Mouse (Mus musculus) neural tube, postnatal 0 days (tissue): Measurements from ENCODE around the gene Pitpna. TPM values are rescaled to one million over a fixed set of nuclear protein-coding genes. Genes with fewer than 3 reads are reported as not detected.

Experiments used
- microRNA-seq: library from miRNA; unstranded; fragments of <30 nt; microRNA quantifications from one replicate; pipeline ENCODE4, GENCODE M21; 2016
- polyA plus RNA-seq: library from polyadenylated mRNA; unstranded; fragments of >200 nt; fragmentation: Nextera tagmentation; extraction: Ambion mirVana; gene quantifications from 2 replicates; pipeline ENCODE4 v1.2.1, GENCODE M21; 2015

The Pitpna gene
- polyA plus RNA-seq = 131 and 134 TPM in 2 replicates

GRCm38 (mm10) chr11:75587493-75588284, at the start of gene Pitpna:
Pitpna (plus strand) TSS chr11:75588097.

DNA sequence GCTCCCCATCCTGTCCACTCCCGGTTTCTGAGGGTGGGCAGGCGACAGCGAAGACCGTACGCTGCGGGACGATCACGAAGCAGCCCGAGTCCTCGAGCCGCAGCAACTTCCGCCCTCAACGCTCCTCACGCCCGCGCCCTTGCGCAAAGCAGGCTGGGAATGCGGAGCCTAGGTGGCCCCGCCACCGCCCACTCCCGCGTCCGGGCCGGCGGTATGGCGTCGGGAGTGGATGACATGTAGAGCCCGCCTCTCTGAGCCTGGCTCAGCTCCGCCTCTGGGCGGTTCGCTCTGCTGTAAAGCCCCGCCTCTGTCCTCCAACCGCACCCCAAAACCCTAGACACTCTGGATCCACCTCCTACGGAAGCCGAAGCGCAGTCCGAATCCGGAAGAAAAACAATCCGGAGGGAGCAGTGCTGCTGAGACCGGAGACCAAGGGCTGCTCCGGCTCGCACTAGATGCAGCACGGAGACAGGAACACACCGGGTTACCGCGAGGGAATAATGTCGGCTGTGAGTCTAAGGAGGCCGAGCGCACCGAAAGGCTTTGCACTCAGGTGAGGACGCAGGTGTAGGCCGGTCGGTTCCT, 42.8 kb downstream of the Pitpna start, which contains the start of gene Inpp5k:
TSS of gene Inpp5k (plus strand) at position 344 of the 585 bp plus-strand sequence.

GRCm38 (mm10) chr11:75650311-75650710, 62.4 kb downstream of the Pitpna start, which contains the start of gene Myo1c:
Myo1c (plus strand) TSS chr11:75650504.

Small RNAs within 50 kb of the gene (microRNA-seq; reads per million reads assigned to microRNA genes)
- gene Mir3971 = not detected

Other genes starting within 250 kb of the Pitpna start
- 42.2 and 44.8 TPM in 2 replicates for gene Rpa1, start 239.8 kb upstream of the Pitpna start, polyA plus RNA-seq
- gene Smyd4, start 239.7 kb upstream of the Pitpna start, polyA plus RNA-seq = 14.1 and 15.4 TPM in 2 replicates
- 59.9 and 81.4 TPM in 2 replicates for gene Serpinf1, start 165.4 kb upstream of the Pitpna start, polyA plus RNA-seq
- 0.10 TPM in 1 of 2 replicates, not detected in the other for gene Serpinf2, start 148.5 kb upstream of the Pitpna start, polyA plus RNA-seq
- 3.8 and 4.5 TPM in 2 replicates for gene Wdr81, start 133.4 kb upstream of the Pitpna start, polyA plus RNA-seq
- gene Tlcd2, start 126.4 kb upstream of the Pitpna start, polyA plus RNA-seq = 2.6 and 3.1 TPM in 2 replicates
- gene Prpf8, start 101.3 kb upstream of the Pitpna start, polyA plus RNA-seq = 26.6 and 30.1 TPM in 2 replicates
- 8.2 and 9.6 TPM in 2 replicates for gene Rilp, start 78.0 kb upstream of the Pitpna start, polyA plus RNA-seq
- gene Scarf1, start 74.6 kb upstream of the Pitpna start, polyA plus RNA-seq = 2.9 and 3.5 TPM in 2 replicates
- gene Slc43a2, start 56.4 kb upstream of the Pitpna start, polyA plus RNA-seq = 13.4 and 16.8 TPM in 2 replicates
- 37.3 and 40.1 TPM in 2 replicates for gene Inpp5k, start 42.9 kb downstream of the Pitpna start, polyA plus RNA-seq
- 10.4 and 11.2 TPM in 2 replicates for gene Myo1c, start 62.4 kb downstream of the Pitpna start, polyA plus RNA-seq
- 83.5 and 88.5 TPM in 2 replicates for gene Crk, start 91.2 kb downstream of the Pitpna start, polyA plus RNA-seq
- 1,289 and 1,294 TPM in 2 replicates for gene Ywhae, start 144.8 kb downstream of the Pitpna start, polyA plus RNA-seq
- gene Doc2b, start 208.0 kb downstream of the Pitpna start, polyA plus RNA-seq = 4.7 and 5.4 TPM in 2 replicates